Mouse (Mus musculus) olfactory bulb, adult 2 months (tissue): ENCODE data around the gene Olig1.

Experiments used
- CTCF ChIP-seq: fragments of 200-500 bp; IDR thresholded peaks from 2 replicates; pipeline ENCODE4 v1.5.1; 2012; ENCODE audit warnings: low read depth, mild to moderate bottlenecking, low read length, moderate library complexity; ENCODE audit not compliant: insufficient read depth
- POLR2A ChIP-seq: fragments of 200-500 bp; IDR thresholded peaks from 2 replicates; pipeline ENCODE4 v1.6.1; 2012; ENCODE audit warnings: mild to moderate bottlenecking, low read depth, low read length, moderate library complexity; ENCODE audit not compliant: insufficient read depth

- TF ChIP-seq POLR2A (no peak), CTCF (no peak)
Observed at GRCm38 (mm10) chr16:91300641-91301441, 31.3 kb downstream of the Olig1 start.
